Mouse (Mus musculus) CH12.LX (cell line): ENCODE measurements at regions not wholly inside any gene's neighbourhood (a gene's known extent, or its start where the extent isn't known, plus 50 kb on each side); places are given as distances from the start of the nearest gene placed in this dataset.

ENCODE experiments used
- MAZ ChIP-seq: IDR thresholded peaks from 2 replicates; pipeline ENCODE4 v1.6.1; 2012; ENCODE audit warnings: low read depth, mild to moderate bottlenecking, inconsistent platforms, low read length, improper control_type of control experiment, moderate library complexity
- MYC ChIP-seq: IDR thresholded peaks from 2 replicates; pipeline ENCODE4 v1.6.1; 2011; ENCODE audit warnings: low read depth, mild to moderate bottlenecking, improper control_type of control experiment, low read length
- POLR2A ChIP-seq: IDR thresholded peaks from 2 replicates; pipeline ENCODE4 v1.6.1; 2011; ENCODE audit warnings: low read depth, mild to moderate bottlenecking, improper control_type of control experiment, low read length

GRCm38 (mm10) chr3:147170106-147170505 lies 317.9 kb downstream of the Ttll7 start:
- TF ChIP-seq MYC (no peak), POLR2A (no peak), MAZ (no peak)
